Mouse (Mus musculus): ENCODE data around the gene Oprd1.

DNA sequence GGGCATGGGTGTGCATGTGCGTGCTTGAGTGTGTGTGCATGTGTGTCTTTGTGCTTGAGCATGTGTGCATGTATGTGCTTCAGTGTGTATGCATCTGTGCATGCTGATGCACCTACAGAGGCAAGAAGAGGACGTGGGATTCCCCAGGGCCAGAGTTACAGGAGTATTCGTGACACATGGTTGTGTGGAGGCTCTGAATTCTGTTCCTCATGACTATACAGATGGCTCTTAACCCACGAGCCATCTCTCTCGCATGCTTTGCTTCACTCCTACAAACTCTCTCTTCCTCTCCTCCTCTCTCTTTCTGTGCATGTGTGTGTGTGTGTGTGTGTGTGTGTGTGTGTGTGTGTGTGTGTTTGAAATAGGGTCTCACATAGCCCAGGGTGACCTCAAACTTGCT lies 25.5 kb upstream of the Oprd1 start:
- no peak for TF ChIP-seq CTCF (IDR thresholded peaks at IDR 0.05; ENCODE audit: low read depth, low read length)
- TF ChIP-seq POLR2A (IDR thresholded peaks at IDR 0.05; ENCODE audit: borderline replicate concordance, low read depth, low read length) = no peak
